Comparison of ENCODE assay signal across 31 mouse cellular contexts in the genomic region with DNA sequence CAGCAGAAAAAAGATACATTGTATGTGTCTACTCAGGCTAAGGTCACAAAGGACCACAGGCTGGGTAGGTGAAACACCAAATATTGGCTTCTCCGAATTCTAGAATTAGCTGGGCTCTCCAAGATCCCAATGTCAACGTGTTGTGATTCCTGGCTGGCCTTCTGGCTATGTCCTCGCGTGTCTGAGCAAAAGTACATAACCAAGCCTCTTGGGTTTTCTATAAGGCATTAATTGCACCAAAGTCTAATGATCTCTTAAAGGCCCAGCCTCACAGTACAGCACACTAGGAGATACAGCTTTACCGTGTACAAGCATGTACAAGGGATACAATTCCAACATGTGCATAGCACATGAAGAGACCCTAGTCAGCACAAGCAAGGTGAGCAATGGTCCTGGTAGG.
DNase-seq lines count a peak whose midpoint lies in the region; ATAC-seq and TF ChIP-seq lines count a peak whose summit lies in the region.
"Had no signal": no experiment of that assay in that cellular context is flagged by ENCODE, and none has a peak within 500 bp of the region (broad histone marks: within the 10 kb centered on the region; RNA-seq: fewer than 3 reads in every experiment).

No protein-coding gene starts in this region.

- TF ChIP-seq CTCF in gastrocnemius, adult 2 months (IDR thresholded peaks at IDR 0.05): no peak

- no peak for DNase-seq in gastrocnemius, adult 2 months
- DNase-seq in gastrocnemius, postnatal 4 days (ENCODE audit: low spot score in 2 of 2): no peak
- peak; percentile 55 for DNase-seq in heart, adult 11 months
- no peak for DNase-seq in heart, postnatal 25 days (ENCODE audit: low spot score)
- peak; percentile 76 for DNase-seq in midbrain, embryonic 11.5 days (ENCODE audit: low spot score, missing footprints)
- no peak for DNase-seq in midbrain, embryonic 10.5 days (ENCODE audit: low spot score)
- no peak for DNase-seq in adrenal gland, postnatal 4 days (ENCODE audit: low spot score in 2 of 2)
- DNase-seq: adrenal gland, adult 8-10 months; adrenal gland, postnatal 14 days; adrenal gland, postnatal 36 days; B cell, adult 2 months; cerebellum, adult 11 months; cerebellum, adult 18-20 months; cerebellum, adult 8-10 months; cerebellum, adult 9-11 months; cerebellum, postnatal 14 days; cerebellum, postnatal 36 days; embryo, embryonic 11 days had no signal

- H3K4me1 ChIP-seq in midbrain, embryonic 11.5 days (ENCODE audit: control insufficient read depth, insufficient read depth, low read length): no peaks in the 10 kb centered on the region
- H3K4me1 ChIP-seq in midbrain, embryonic 10.5 days: no peaks in the 10 kb centered on the region
- H3K4me1 ChIP-seq: forebrain, embryonic 12.5 days had no signal

- no peaks in the 10 kb centered on the region for H3K36me3 ChIP-seq in midbrain, embryonic 11.5 days (ENCODE audit: control insufficient read depth, insufficient read depth, low read length)
- no peaks in the 10 kb centered on the region for H3K36me3 ChIP-seq in midbrain, embryonic 10.5 days
- no peaks in the 10 kb centered on the region for H3K36me3 ChIP-seq in macrophage (ENCODE audit: inconsistent target)
- H3K36me3 ChIP-seq: embryonic facial prominence, embryonic 13.5 days; embryonic facial prominence, embryonic 15.5 days; forebrain, embryonic 10.5 days; forebrain, embryonic 12.5 days; G1E had no signal

- no peaks in the 10 kb centered on the region for H3K27me3 ChIP-seq in midbrain, embryonic 11.5 days (ENCODE audit: control insufficient read depth, insufficient read depth, low read length)
- H3K27me3 ChIP-seq in midbrain, embryonic 10.5 days (ENCODE audit: low read depth, poor library complexity, severe bottlenecking): no peaks in the 10 kb centered on the region
- H3K27me3 ChIP-seq: CH12.LX; embryonic facial prominence, embryonic 13.5 days; embryonic facial prominence, embryonic 15.5 days; forebrain, embryonic 12.5 days; Patski had no signal

- ATAC-seq in midbrain, embryonic 11.5 days (ENCODE audit: low FRiP score): no peak
- ATAC-seq: activated CD4-positive, CD25-positive, alpha-beta regulatory T cell, adult 4 months; CD4-positive, CD25-positive, alpha-beta regulatory T cell, adult 4 months; forebrain, embryonic 14.5 days; forebrain, embryonic 16.5 days; Patski had no signal

- WGBS in midbrain, embryonic 11.5 days: 87% methylated on average over 5 of the region's 5 CpGs
- WGBS in midbrain, embryonic 10.5 days: 86% methylated on average over 5 of the region's 5 CpGs
- 76% methylated on average over 5 of the region's 5 CpGs for WGBS in macrophage (ENCODE audit: missing documents)

- H3K4me2 ChIP-seq in midbrain, embryonic 11.5 days: no peak overlapping the region
- H3K4me2 ChIP-seq: embryonic facial prominence, embryonic 13.5 days; embryonic facial prominence, embryonic 15.5 days; forebrain, embryonic 12.5 days had no signal

- H3K27ac ChIP-seq in gastrocnemius, adult 2 months: peak overlapping the region; percentile 90
- H3K27ac ChIP-seq in midbrain, embryonic 11.5 days (ENCODE audit: low read depth, low read length): no peak overlapping the region
- H3K27ac ChIP-seq in midbrain, embryonic 10.5 days (replicated peaks): no peak overlapping the region
- H3K27ac ChIP-seq in macrophage: peak overlapping the region; percentile 99
- H3K27ac ChIP-seq: embryonic facial prominence, embryonic 13.5 days; embryonic facial prominence, embryonic 15.5 days; forebrain, embryonic 10.5 days; forebrain, embryonic 12.5 days had no signal

- H3K4me3 ChIP-seq in gastrocnemius, adult 2 months: no peak overlapping the region
- no peak overlapping the region for H3K4me3 ChIP-seq in midbrain, embryonic 11.5 days (ENCODE audit: low read depth, low read length)
- H3K4me3 ChIP-seq in midbrain, embryonic 10.5 days: no peak overlapping the region
- H3K4me3 ChIP-seq in macrophage (ENCODE audit: inconsistent target): no peak overlapping the region
- H3K4me3 ChIP-seq: embryonic facial prominence, embryonic 13.5 days; embryonic facial prominence, embryonic 15.5 days; erythroblast, embryonic 14.5 days; forebrain, embryonic 10.5 days; forebrain, embryonic 12.5 days had no signal

- intact Hi-C loops in gastrocnemius, adult 2 months (cut with DNase I): loop anchor here (5.0 kb wide), 1 partner anchor 95 kb away; no protein-coding TSS in a partner anchor
- intact Hi-C loops in heart, postnatal 25 days (cut with DNase I): no loop called here

- no peaks in the 10 kb centered on the region for H3K9me3 ChIP-seq in midbrain, embryonic 11.5 days (ENCODE audit: control insufficient read depth, low read length)
- H3K9me3 ChIP-seq in midbrain, embryonic 10.5 days (replicated peaks): no peaks in the 10 kb centered on the region
- H3K9me3 ChIP-seq: embryonic facial prominence, embryonic 13.5 days; embryonic facial prominence, embryonic 15.5 days; forebrain, embryonic 10.5 days; forebrain, embryonic 12.5 days; G1E had no signal

- peaks cover 5% of the 10 kb centered on the region; the same call in 1 of the 2 replicates for H3K79me2 ChIP-seq in macrophage (ENCODE audit: inconsistent target)

- no peak overlapping the region for H3K9ac ChIP-seq in midbrain, embryonic 11.5 days (ENCODE audit: low read length)
- H3K9ac ChIP-seq: embryonic facial prominence, embryonic 13.5 days; embryonic facial prominence, embryonic 15.5 days; forebrain, embryonic 12.5 days had no signal

Comparison
In these comparisons a context has a peak if more than half of its experiments do, and no peak if none do; other contexts are left out.
1. DNase-seq: peak in heart, adult 11 months (single experiment) and midbrain, embryonic 11.5 days (single experiment); none in gastrocnemius, adult 2 months (single experiment), gastrocnemius, postnatal 4 days (0 of 2), heart, postnatal 25 days (single experiment), midbrain, embryonic 10.5 days (single experiment) and adrenal gland, postnatal 4 days (0 of 2).
2. H3K27ac ChIP-seq: peak in gastrocnemius, adult 2 months (single experiment) and macrophage (single experiment); none in midbrain, embryonic 11.5 days (single experiment) and midbrain, embryonic 10.5 days (single experiment).